Mouse (Mus musculus): ENCODE data around the gene Klc2.
"Not testable (repeated sequence)": the region's sequence is repeated elsewhere in the genome, so short reads cannot be mapped to it uniquely, and the experiment has no call there.

Gene Klc2

GRCm38 (mm10) chr19:5106074-5106473, 12.3 kb downstream of the Klc2 start:
- DNase-seq (ENCODE audit: low spot score in 2 of 2): peak in 1 of 2 experiments; percentile 16

GRCm38 (mm10) chr19:5098363-5099143, 19.8 kb downstream of the Klc2 start, which contains the start of gene Cnih2:
Cnih2 (minus strand) TSS chr19:5098521.
- no peak for DNase-seq (ENCODE audit: low spot score in 2 of 2)

GRCm38 (mm10) chr19:5097521-5098362, 20.6 kb downstream of the Klc2 start:
- DNase-seq (ENCODE audit: low spot score in 2 of 2): no peak

- DNase-seq (ENCODE audit: low spot score in 2 of 2): no peak
Measured at GRCm38 (mm10) chr19:5095887-5096474, 22.4 kb downstream of the Klc2 start.

- no peak for DNase-seq (ENCODE audit: low spot score in 2 of 2)
Measured at GRCm38 (mm10) chr19:5094746-5095417, 23.5 kb downstream of the Klc2 start.

- peak; percentile 91 to 98 for DNase-seq (ENCODE audit: low spot score in 2 of 2)
Measured at GRCm38 (mm10) chr19:5094243-5094632, 24.1 kb downstream of the Klc2 start.

- no peak for DNase-seq (ENCODE audit: low spot score in 2 of 2)
Measured at GRCm38 (mm10) chr19:5093481-5094242, 24.7 kb downstream of the Klc2 start.

- DNase-seq (ENCODE audit: low spot score in 2 of 2): no peak
Measured at GRCm38 (mm10) chr19:5092083-5092482, 26.3 kb downstream of the Klc2 start.

GRCm38 (mm10) chr19:5089324-5089723, 29.0 kb downstream of the Klc2 start:
- DNase-seq (ENCODE audit: low spot score in 2 of 2): no peak

- peak; percentile 98 for DNase-seq (ENCODE audit: low spot score in 2 of 2)
Measured at GRCm38 (mm10) chr19:5087884-5088728, 30.3 kb downstream of the Klc2 start, which contains the start of gene Yif1a. Yif1a (plus strand) TSS chr19:5088538.

- DNase-seq (ENCODE audit: low spot score in 2 of 2): not testable (repeated sequence)
Measured at GRCm38 (mm10) chr19:5086533-5086932, 31.8 kb downstream of the Klc2 start.

- DNase-seq (ENCODE audit: low spot score in 2 of 2): peak in 1 of 2 experiments; percentile 34
Measured at GRCm38 (mm10) chr19:5085145-5085863, 33.1 kb downstream of the Klc2 start, which contains the start of gene Tmem151a. Tmem151a (minus strand) TSS chr19:5085531.

GRCm38 (mm10) chr19:5084834-5085144, 33.6 kb downstream of the Klc2 start:
- peak in 1 of 2 experiments; percentile 38 for DNase-seq (ENCODE audit: low spot score in 2 of 2)

GRCm38 (mm10) chr19:5083961-5084833, 34.2 kb downstream of the Klc2 start:
- peak in 1 of 2 experiments; percentile 31 for DNase-seq (ENCODE audit: low spot score in 2 of 2)

- peak in 1 of 2 experiments; percentile 14 for DNase-seq (ENCODE audit: low spot score in 2 of 2)
Measured at GRCm38 (mm10) chr19:5082596-5082995, 35.8 kb downstream of the Klc2 start.

- DNase-seq (ENCODE audit: low spot score in 2 of 2): no peak
Measured at GRCm38 (mm10) chr19:5082005-5082404, 36.4 kb downstream of the Klc2 start.

GRCm38 (mm10) chr19:5079279-5079678, 39.1 kb downstream of the Klc2 start:
- no peak for DNase-seq (ENCODE audit: low spot score in 2 of 2)

GRCm38 (mm10) chr19:5073518-5073917, 44.8 kb downstream of the Klc2 start:
- no peak for DNase-seq (ENCODE audit: low spot score in 2 of 2)

All from left cerebral cortex, adult 9 months (tissue).